Mouse (Mus musculus): Measurements from ENCODE around the gene Tubb2b.
A peak's percentile ranks its signal among the peaks of the same experiment; 100 is the strongest.

Tubb2b gene

GRCm38 (mm10) chr13:34130226-34130731, at the start of gene Tubb2b:
Tubb2b (minus strand) TSS chr13:34130466.
- peak; percentile 27 to 36 for DNase-seq

DNA sequence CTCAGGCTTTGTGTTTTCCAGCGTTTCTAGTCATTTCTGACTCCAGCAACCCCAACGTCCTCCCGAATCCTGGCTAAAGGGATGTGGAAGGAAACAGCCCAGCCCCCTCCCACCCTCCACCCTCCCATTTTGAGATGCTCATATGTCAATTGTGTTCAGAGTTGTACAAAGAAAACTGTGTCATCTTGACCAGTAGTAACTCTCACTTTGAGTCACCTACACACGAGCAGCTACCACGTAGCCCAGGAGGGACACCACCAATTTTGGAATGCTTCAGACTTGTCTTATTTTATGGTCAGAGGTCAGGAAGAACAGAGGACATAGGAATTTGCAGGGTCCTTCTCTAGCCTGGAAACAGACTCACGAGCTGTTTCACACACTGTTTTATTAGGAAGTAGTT, 43.8 kb upstream of the Tubb2b start:
- no peak for DNase-seq

- DNase-seq = no peak
Observed at GRCm38 (mm10) chr13:34163304-34163975, 33.2 kb upstream of the Tubb2b start.

- DNase-seq = peak; percentile 89 to 96
Observed at GRCm38 (mm10) chr13:34162491-34163303, 32.4 kb upstream of the Tubb2b start, which contains the start of gene Psmg4. Psmg4 (plus strand) TSS chr13:34162964.

- no peak for DNase-seq
Observed at GRCm38 (mm10) chr13:34159926-34160325, 29.7 kb upstream of the Tubb2b start.

GRCm38 (mm10) chr13:34157596-34158157, 27.4 kb upstream of the Tubb2b start:
- no peak for DNase-seq

DNA sequence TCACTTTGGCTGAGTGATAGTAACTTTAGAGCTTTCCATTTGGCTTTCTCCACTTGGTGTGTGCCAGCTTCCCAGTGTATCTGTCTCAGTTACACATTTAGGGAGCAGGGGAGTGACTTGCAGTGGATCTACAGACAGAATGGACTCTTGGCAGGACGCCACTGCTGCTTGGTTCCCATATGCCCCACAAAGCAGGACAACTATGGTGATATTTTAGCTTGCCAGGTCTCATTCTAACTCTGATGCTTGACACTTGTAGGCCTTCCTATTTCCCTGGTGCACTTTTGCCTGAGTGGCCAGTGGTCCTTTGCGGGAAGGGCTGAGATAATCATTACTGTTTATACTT, 26.5 kb upstream of the Tubb2b start:
- no peak for DNase-seq

GRCm38 (mm10) chr13:34156133-34156839, 26.0 kb upstream of the Tubb2b start:
- DNase-seq = no peak

DNA sequence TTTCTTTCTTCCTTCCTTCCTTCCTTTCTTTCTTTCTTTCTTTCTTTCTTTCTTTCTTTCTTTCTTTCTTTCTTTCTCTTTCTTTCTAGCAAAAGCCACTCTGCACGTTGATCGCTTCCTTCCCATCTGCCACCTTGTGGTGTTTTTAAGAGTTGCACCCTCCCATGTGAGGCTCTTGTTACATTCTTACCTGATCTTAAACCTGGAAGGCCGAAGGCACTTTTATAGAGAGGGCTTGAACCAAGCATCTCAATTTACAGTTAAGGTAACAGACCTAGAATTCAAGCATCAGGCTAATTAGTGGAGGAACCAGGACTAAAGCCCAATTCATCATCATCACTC, 24.6 kb upstream of the Tubb2b start:
- DNase-seq = peak in 1 of 2 experiments; percentile 59

DNA sequence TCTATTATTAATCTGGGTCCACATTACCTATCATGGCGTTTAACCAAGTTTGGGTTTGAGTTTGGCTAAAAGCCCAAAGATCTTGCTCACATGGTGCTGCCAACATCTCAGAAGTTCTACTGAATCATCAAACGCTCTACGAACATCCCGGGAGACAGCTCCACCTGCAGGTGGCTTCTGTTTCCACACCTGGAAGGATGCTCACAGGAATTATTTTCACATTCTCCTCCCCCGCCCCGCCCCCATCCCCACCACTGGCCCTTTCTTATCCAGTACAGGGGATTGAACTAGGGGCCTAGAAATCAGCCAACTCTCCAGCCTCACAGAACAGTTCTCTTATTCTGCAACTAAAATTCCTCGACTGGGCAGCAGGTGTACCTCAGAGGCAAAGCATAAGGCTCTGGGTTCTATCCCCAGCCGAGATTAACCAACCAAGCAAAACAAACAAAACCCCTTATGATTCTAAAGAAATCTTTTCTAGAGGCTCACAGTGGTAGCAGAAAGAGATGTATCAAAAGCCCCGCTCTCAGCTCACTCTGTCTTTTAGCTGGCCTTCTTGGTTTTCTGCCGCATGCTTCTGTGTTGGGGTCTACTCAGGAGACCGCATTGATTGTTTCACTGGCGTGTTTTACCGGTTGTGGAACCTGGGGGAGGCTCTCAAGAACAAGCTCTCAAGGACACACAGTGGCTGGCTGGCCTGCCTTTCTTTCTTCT, 24.1 kb upstream of the Tubb2b start:
- DNase-seq = peak in 1 of 2 experiments; percentile 57

- no peak for DNase-seq
Observed at GRCm38 (mm10) chr13:34153254-34154011, 23.2 kb upstream of the Tubb2b start.

DNA sequence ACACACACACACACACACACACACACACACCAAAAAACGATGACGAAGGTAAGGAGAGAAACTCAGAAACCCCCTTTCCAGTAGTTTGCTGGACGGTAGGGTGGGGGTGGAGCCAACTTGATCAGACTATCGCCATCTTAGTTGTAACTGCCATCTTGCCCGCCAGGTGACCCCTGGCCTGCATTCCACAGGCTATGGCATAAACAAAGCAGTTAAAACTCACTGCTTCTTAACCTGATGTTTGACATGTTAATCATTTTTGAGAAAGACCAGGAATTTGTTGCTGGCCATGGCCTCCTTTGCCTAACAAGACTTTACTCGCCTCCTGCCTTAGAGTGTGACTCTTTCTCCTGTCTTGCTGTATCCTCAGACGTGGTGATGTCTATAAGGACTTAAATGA, 22.4 kb upstream of the Tubb2b start:
- DNase-seq = no peak

DNA sequence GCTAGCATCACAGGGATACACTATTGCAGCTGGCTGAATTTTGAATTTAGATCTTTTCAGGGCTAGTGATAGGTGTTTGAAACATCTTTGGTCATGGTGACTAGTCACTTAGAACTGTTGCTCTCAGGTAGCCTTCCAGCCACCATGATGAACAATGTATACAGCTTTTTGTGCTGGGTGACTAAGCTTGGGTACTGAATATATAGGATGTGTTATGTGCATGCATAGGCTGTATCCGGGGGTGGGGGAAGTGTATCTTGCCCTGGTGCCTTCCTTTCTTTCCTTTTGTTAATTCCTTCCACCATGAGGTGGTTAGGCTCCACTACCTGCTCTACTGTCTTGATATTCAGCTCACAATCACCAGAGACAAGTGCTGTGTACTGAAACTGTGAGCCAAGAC, 21.2 kb upstream of the Tubb2b start:
- no peak for DNase-seq

- no peak for DNase-seq
Observed at GRCm38 (mm10) chr13:34150271-34151027, 20.2 kb upstream of the Tubb2b start.

GRCm38 (mm10) chr13:34149463-34150176, 19.4 kb upstream of the Tubb2b start:
- DNase-seq = no peak

GRCm38 (mm10) chr13:34148767-34149392, 18.6 kb upstream of the Tubb2b start:
- DNase-seq = peak in 1 of 2 experiments; percentile 29

GRCm38 (mm10) chr13:34148181-34148580, 17.9 kb upstream of the Tubb2b start:
- no peak for DNase-seq

- no peak for DNase-seq
Observed at GRCm38 (mm10) chr13:34146916-34147315, 16.6 kb upstream of the Tubb2b start.

DNA sequence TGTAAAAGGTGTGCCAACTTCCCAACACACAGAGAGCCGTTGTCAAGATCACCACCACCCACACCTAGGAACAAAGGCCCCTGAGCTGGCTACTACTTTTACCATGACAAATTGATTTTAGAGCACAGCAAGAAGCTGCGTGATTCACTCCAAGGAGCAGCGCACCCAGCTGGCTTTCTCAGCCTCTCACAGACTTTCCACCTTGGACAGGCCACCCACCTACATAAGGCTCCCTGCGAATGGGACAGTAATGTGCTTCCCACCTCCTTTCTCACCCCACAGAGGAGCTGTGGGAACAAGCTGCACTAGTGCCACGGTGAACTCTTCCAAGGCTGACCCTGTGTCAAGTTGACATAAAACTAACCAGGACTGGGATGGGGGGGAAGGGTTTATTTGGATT, 13.1 kb upstream of the Tubb2b start:
- no peak for DNase-seq

- DNase-seq = no peak
Observed at GRCm38 (mm10) chr13:34136605-34137004, 6.3 kb upstream of the Tubb2b start.

All from spleen, adult 18-20 months (tissue).